Mouse (Mus musculus): Measurements from ENCODE around the gene Golm1. TPM values are rescaled to one million over a fixed set of nuclear protein-coding genes. Genes with fewer than 3 reads are reported as not detected.
A peak's percentile ranks its signal among the peaks of the same experiment; 100 is the strongest.

Golm1 gene
- total RNA-seq, 2 experiments from 2014 or later = 13.4 to 21.4 TPM

- ATAC-seq (replicated peaks; ENCODE audit: low FRiP score, poor library complexity, severe bottlenecking) = no peak
Observed at GRCm38 (mm10) chr13:59679306-59679705, 3.7 kb upstream of the Golm1 start.

GRCm38 (mm10) chr13:59676316-59677229 lies 962 bp upstream of the Golm1 start:
- no peak for ATAC-seq (replicated peaks; ENCODE audit: low FRiP score, poor library complexity, severe bottlenecking)

- ATAC-seq (replicated peaks; ENCODE audit: low FRiP score, poor library complexity, severe bottlenecking) = peak; percentile 60
Observed at GRCm38 (mm10) chr13:59674761-59675150, 855 bp downstream of the Golm1 start.

GRCm38 (mm10) chr13:59674215-59674614 lies 1.4 kb downstream of the Golm1 start:
- no peak for ATAC-seq (replicated peaks; ENCODE audit: low FRiP score, poor library complexity, severe bottlenecking)

GRCm38 (mm10) chr13:59673597-59673996 lies 2.0 kb downstream of the Golm1 start:
- no peak for ATAC-seq (replicated peaks; ENCODE audit: low FRiP score, poor library complexity, severe bottlenecking)

- no peak for ATAC-seq (replicated peaks; ENCODE audit: low FRiP score, poor library complexity, severe bottlenecking)
Observed at GRCm38 (mm10) chr13:59672248-59672647, 3.4 kb downstream of the Golm1 start.

- ATAC-seq (replicated peaks; ENCODE audit: low FRiP score, poor library complexity, severe bottlenecking) = no peak
Observed at GRCm38 (mm10) chr13:59671521-59671920, 4.1 kb downstream of the Golm1 start.

- ATAC-seq (replicated peaks; ENCODE audit: low FRiP score, poor library complexity, severe bottlenecking) = no peak
Observed at GRCm38 (mm10) chr13:59669946-59670345, 5.7 kb downstream of the Golm1 start.

- ATAC-seq (replicated peaks; ENCODE audit: low FRiP score, poor library complexity, severe bottlenecking) = peak; percentile 97
Observed at GRCm38 (mm10) chr13:59668501-59669093, 7.0 kb downstream of the Golm1 start.

- ATAC-seq (replicated peaks; ENCODE audit: low FRiP score, poor library complexity, severe bottlenecking) = no peak
Observed at GRCm38 (mm10) chr13:59667763-59668162, 7.8 kb downstream of the Golm1 start.

GRCm38 (mm10) chr13:59663939-59664712 lies 11.5 kb downstream of the Golm1 start:
- no peak for ATAC-seq (replicated peaks; ENCODE audit: low FRiP score, poor library complexity, severe bottlenecking)

- ATAC-seq (replicated peaks; ENCODE audit: low FRiP score, poor library complexity, severe bottlenecking) = no peak
Observed at GRCm38 (mm10) chr13:59661966-59662365, 13.6 kb downstream of the Golm1 start.

- no peak for ATAC-seq (replicated peaks; ENCODE audit: low FRiP score, poor library complexity, severe bottlenecking)
Observed at GRCm38 (mm10) chr13:59661387-59661786, 14.2 kb downstream of the Golm1 start.

GRCm38 (mm10) chr13:59660371-59660770 lies 15.2 kb downstream of the Golm1 start:
- ATAC-seq (replicated peaks; ENCODE audit: low FRiP score, poor library complexity, severe bottlenecking) = no peak

- ATAC-seq (replicated peaks; ENCODE audit: low FRiP score, poor library complexity, severe bottlenecking) = no peak
Observed at GRCm38 (mm10) chr13:59657781-59658180, 17.8 kb downstream of the Golm1 start.

GRCm38 (mm10) chr13:59656975-59657388 lies 18.6 kb downstream of the Golm1 start:
- ATAC-seq (replicated peaks; ENCODE audit: low FRiP score, poor library complexity, severe bottlenecking) = no peak

- ATAC-seq (replicated peaks; ENCODE audit: low FRiP score, poor library complexity, severe bottlenecking) = no peak
Observed at GRCm38 (mm10) chr13:59656316-59656832, 19.2 kb downstream of the Golm1 start.

- ATAC-seq (replicated peaks; ENCODE audit: low FRiP score, poor library complexity, severe bottlenecking) = no peak
Observed at GRCm38 (mm10) chr13:59655718-59656315, 19.8 kb downstream of the Golm1 start.

GRCm38 (mm10) chr13:59654465-59654864 lies 21.1 kb downstream of the Golm1 start:
- ATAC-seq (replicated peaks; ENCODE audit: low FRiP score, poor library complexity, severe bottlenecking) = no peak

GRCm38 (mm10) chr13:59653136-59653535 lies 22.5 kb downstream of the Golm1 start:
- no peak for ATAC-seq (replicated peaks; ENCODE audit: low FRiP score, poor library complexity, severe bottlenecking)
